Mouse (Mus musculus) limb, embryonic 10.5 days (tissue): ENCODE data around the gene Gtf2f2. TPM values are rescaled to one million over a fixed set of nuclear protein-coding genes. Genes with fewer than 3 reads are reported as not detected.

Experiments used
- DNase-seq: peaks from one replicate; pipeline ENCODE4 v3.0.0-alpha.2; 2017; ENCODE audit warnings: low spot score
- H3K27ac ChIP-seq: fragments of 300-500 bp; sonication (generic); 2 replicates; pipeline ENCODE4 v1.5.1; 2016; ENCODE audit warnings: mild to moderate bottlenecking
- H3K27me3 ChIP-seq: fragments of 300-500 bp; sonication (generic); 2 replicates; pipeline ENCODE4 v1.6.1; 2016; ENCODE audit warnings: low read depth, mild to moderate bottlenecking; ENCODE audit not compliant: poor library complexity, severe bottlenecking
- H3K36me3 ChIP-seq: fragments of 300-500 bp; sonication (generic); 2 replicates; pipeline ENCODE4 v1.6.1; 2016; ENCODE audit warnings: mild to moderate bottlenecking, moderate library complexity
- H3K4me1 ChIP-seq: fragments of 300-500 bp; sonication (generic); 2 replicates; pipeline ENCODE4 v1.6.1; 2016
- H3K4me3 ChIP-seq: fragments of 300-500 bp; sonication (generic); 2 replicates; pipeline ENCODE4 v1.5.1; 2016; ENCODE audit warnings: mild to moderate bottlenecking, moderate library complexity
- H3K9me3 ChIP-seq: fragments of 300-500 bp; sonication (generic); replicated peaks from 2 replicates; pipeline ENCODE4 v1.6.1; 2016; ENCODE audit warnings: mild to moderate bottlenecking
- WGBS: fragments of 180-500 bp; shearing (Covaris S2); methylation state at CpG from one replicate; pipeline ENCODE4 v1.1.7; 2016; 5-methylcytosine and 5-hydroxymethylcytosine counted together
- polyA plus RNA-seq: library from polyadenylated mRNA; unstranded; fragments of >200 nt; fragmentation: Nextera tagmentation; extraction: Ambion mirVana; gene quantifications from 2 replicates; pipeline ENCODE4 v1.2.1, GENCODE M21; 2016

Gene Gtf2f2
- polyA plus RNA-seq, 1 experiment from 2014 or later, result 60.1 TPM

- 32% methylated on average over 4 of the region's 4 CpGs for WGBS
- peaks cover 45% of the 10 kb centered on the region for H3K36me3 ChIP-seq
- no peaks in the 10 kb centered on the region for H3K27me3 ChIP-seq
- no peak overlapping the region for H3K4me3 ChIP-seq
- H3K27ac ChIP-seq, result peak overlapping the region; percentile 83; the same call in 1 of the 2 replicates
- DNase-seq, result peak; percentile 88
- H3K4me1 ChIP-seq, result peaks cover 23% of the 10 kb centered on the region
- H3K9me3 ChIP-seq, result no peaks in the 10 kb centered on the region
Observed at GRCm38 (mm10) chr14:75899566-75899965, 111.1 kb downstream of the Gtf2f2 start.

- Histone ChIP-seq H3K27me3 (no peaks in the 10 kb centered on the region), H3K9me3 (no peaks in the 10 kb centered on the region), H3K4me3 (no peak overlapping the region), H3K27ac (no peak overlapping the region), H3K36me3 (peaks cover 29% of the 10 kb centered on the region), H3K4me1 (no peaks in the 10 kb centered on the region)
- WGBS, result 89% methylated on average over 9 of the region's 9 CpGs
- no peak for DNase-seq
Observed at GRCm38 (mm10) chr14:75892118-75892517, 118.5 kb downstream of the Gtf2f2 start.

DNA sequence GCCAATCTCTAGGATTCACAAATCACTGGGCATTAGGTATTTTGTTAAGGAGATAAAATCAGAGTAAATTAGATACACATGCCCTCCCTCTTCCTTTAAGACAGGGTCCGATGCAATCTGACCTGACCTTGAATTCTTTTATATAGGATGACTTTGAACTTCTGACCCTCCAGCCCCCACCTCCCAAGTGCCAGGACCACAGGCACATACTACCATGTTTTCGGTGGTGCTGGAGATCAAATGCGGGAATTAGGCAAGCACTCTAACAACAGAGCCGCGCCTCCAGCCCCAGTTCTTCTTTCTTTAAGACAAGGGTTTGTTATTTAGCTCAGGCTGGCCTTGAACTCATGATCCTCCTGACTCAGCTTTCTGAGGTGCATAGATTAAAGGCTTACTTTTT, 126.8 kb downstream of the Gtf2f2 start:
- H3K36me3 ChIP-seq, result no peaks in the 10 kb centered on the region
- 74% methylated on average over 5 of the region's 5 CpGs for WGBS
- DNase-seq, result no peak

DNA sequence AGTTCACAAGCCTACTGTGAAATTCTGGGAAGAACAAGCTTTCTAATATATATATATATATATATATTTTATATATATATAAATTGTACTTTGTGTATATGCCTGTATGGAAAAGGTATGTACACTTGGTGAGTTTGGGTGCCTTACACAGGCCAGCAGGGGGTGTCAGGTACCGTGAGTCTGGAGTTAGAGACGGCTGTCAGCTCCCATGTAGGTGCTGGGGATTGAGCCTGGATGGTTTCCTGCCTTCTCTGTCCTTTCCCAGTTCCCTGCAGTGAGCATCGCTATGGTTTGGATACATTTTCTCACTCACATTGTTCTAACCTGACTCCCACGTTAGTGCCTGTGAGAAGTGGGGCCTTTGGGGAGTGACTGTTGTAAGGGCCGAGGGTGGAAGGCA, 127.3 kb downstream of the Gtf2f2 start:
- Histone ChIP-seq H3K9me3 (no peaks in the 10 kb centered on the region), H3K4me3 (no peak overlapping the region), H3K27me3 (no peaks in the 10 kb centered on the region), H3K4me1 (peaks cover 21% of the 10 kb centered on the region), H3K36me3 (no peaks in the 10 kb centered on the region), H3K27ac (no peak overlapping the region)
- DNase-seq, result no peak
- WGBS, result 70% methylated on average over 5 of the region's 5 CpGs

More for the DNA sequence above, 126.8 kb downstream of the Gtf2f2 start:
- no peak overlapping the region for H3K4me3 ChIP-seq
- H3K27me3 ChIP-seq, result no peaks in the 10 kb centered on the region
- no peaks in the 10 kb centered on the region for H3K9me3 ChIP-seq
- peaks cover 20% of the 10 kb centered on the region for H3K4me1 ChIP-seq
- H3K27ac ChIP-seq, result no peak overlapping the region

- Histone ChIP-seq H3K36me3 (no peaks in the 10 kb centered on the region), H3K9me3 (no peaks in the 10 kb centered on the region), H3K4me1 (peaks cover 22% of the 10 kb centered on the region), H3K27me3 (no peaks in the 10 kb centered on the region), H3K4me3 (no peak overlapping the region), H3K27ac (peak overlapping the region; percentile 27; the same call in 1 of the 2 replicates)
- WGBS, result 42% methylated on average over 4 of the region's 4 CpGs
- no peak for DNase-seq
Observed at GRCm38 (mm10) chr14:75881856-75882255, 128.8 kb downstream of the Gtf2f2 start.

DNA sequence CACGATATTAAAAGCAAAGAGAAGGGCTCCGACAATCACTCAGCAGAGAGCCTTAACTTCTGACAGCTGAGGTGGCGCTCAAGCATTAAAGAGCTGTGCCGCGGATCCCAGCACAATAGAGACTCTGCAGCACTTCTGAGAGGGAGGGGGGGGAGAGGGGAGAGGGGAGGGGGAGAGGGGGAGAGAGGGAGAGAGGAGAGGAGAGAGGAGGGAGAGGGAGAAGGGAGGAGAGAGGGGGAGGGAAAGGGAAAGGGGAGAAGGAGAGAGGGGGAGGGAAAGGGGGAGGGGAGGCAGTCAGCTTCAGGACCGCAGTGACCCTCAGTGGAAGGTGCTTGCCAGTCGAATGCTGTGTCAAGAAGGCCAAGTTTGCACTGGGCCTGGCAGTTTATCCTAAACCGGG, 131.7 kb downstream of the Gtf2f2 start:
- Histone ChIP-seq H3K27ac (peak overlapping the region; percentile 50; the same call in 1 of the 2 replicates), H3K4me3 (no peak overlapping the region), H3K36me3 (no peaks in the 10 kb centered on the region), H3K9me3 (no peaks in the 10 kb centered on the region), H3K4me1 (peaks cover 28% of the 10 kb centered on the region), H3K27me3 (no peaks in the 10 kb centered on the region)
- 29% methylated on average over 8 of the region's 8 CpGs for WGBS
- no peak for DNase-seq

DNA sequence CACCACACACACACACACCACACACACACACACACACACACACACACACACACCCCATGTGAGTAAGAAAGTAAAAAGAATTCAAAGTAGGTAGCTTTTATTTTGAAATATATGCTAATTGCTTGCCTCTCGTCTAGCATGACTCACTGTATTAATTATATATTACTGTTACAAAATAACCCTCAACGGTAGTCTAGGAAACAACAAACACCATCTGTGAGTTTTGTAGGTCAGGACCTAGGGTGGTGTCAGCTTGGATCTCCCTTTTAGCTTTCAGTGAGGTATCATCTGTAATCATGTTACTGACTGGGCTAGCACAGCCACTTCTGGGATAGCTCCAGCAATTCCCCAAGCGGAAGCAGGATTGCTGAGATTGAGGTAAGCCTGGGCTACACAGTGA, 133.4 kb downstream of the Gtf2f2 start:
- Histone ChIP-seq H3K4me1 (peaks cover 21% of the 10 kb centered on the region), H3K9me3 (no peaks in the 10 kb centered on the region), H3K4me3 (no peak overlapping the region), H3K27me3 (no peaks in the 10 kb centered on the region), H3K27ac (no peak overlapping the region), H3K36me3 (no peaks in the 10 kb centered on the region)
- DNase-seq, result no peak
- WGBS, result 84% methylated on average over 3 of the region's 3 CpGs

GRCm38 (mm10) chr14:75876320-75877043, 134.2 kb downstream of the Gtf2f2 start:
- 16% methylated on average over 21 of the region's 21 CpGs for WGBS

GRCm38 (mm10) chr14:75873612-75874011, 137.1 kb downstream of the Gtf2f2 start:
- 97% methylated on average over 9 of the region's 9 CpGs for WGBS
- Histone ChIP-seq H3K36me3 (no peaks in the 10 kb centered on the region), H3K4me3 (no peak overlapping the region), H3K4me1 (peaks cover 10% of the 10 kb centered on the region), H3K27me3 (no peaks in the 10 kb centered on the region), H3K9me3 (no peaks in the 10 kb centered on the region), H3K27ac (no peak overlapping the region)
- DNase-seq, result no peak

More at GRCm38 (mm10) chr14:75876320-75877043, 134.2 kb downstream of the Gtf2f2 start:
- Histone ChIP-seq H3K27ac (peak overlapping the region; percentile 77), H3K27me3 (no peaks in the 10 kb centered on the region), H3K4me3 (peak overlapping the region; percentile 29; the same call in 1 of the 2 replicates), H3K9me3 (no peaks in the 10 kb centered on the region), H3K4me1 (peaks cover 13% of the 10 kb centered on the region), H3K36me3 (no peaks in the 10 kb centered on the region)
- DNase-seq, result peak; percentile 90

- Histone ChIP-seq H3K36me3 (no peaks in the 10 kb centered on the region), H3K27me3 (no peaks in the 10 kb centered on the region), H3K4me3 (no peak overlapping the region), H3K9me3 (no peaks in the 10 kb centered on the region), H3K27ac (no peak overlapping the region), H3K4me1 (peaks cover 8% of the 10 kb centered on the region)
- 88% methylated on average over 4 of the region's 4 CpGs for WGBS
- DNase-seq, result no peak
Observed at GRCm38 (mm10) chr14:75871750-75872149, 138.9 kb downstream of the Gtf2f2 start.

DNA sequence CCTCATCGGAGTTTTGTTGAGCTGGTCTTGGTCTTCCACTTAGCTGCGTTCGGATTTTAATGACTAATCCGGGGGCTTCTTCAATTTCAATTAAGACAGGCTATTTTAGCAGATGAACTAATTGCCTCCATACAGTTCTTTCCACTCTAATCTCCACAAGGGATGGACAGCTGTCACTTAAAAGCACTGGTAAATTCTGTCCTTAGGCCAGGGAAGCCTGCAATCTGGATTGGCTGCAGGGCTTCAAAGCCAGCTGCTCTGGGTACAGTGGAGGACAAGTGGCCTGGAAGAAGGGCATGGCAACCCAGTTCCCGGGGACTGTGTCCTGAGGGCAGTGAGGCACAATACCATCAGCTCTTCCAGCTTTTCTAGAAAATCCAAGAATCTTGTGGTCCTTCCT, 139.6 kb downstream of the Gtf2f2 start:
- H3K27ac ChIP-seq, result no peak overlapping the region
- 25% methylated on average over 4 of the region's 5 CpGs for WGBS
- H3K4me3 ChIP-seq, result peak overlapping the region; percentile 40

DNA sequence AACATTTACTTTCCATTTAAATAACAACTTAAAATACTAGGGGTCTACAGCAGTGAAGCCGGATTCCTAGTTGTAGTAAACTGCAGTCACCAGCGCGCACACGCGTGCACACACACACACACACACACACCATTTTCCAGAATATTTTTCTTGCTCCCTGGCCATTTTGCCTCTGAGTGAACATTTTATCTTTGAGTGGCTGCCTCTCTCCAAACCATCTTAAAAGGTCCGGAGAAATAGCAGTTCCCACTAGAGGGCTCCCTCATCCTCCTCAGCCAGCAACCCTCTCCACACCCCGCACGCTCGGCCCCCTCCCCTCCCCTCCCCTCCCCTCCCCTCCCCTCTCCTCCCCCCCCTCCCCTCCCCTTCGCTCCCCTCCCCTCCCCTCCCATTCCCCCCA, 140.0 kb downstream of the Gtf2f2 start:
- H3K27ac ChIP-seq, result no peak overlapping the region
- peaks cover 3% of the 10 kb centered on the region; the same call in 1 of the 2 replicates for H3K4me1 ChIP-seq
- peak overlapping the region; percentile 40 for H3K4me3 ChIP-seq
- WGBS, result 28% methylated on average over 7 of the region's 10 CpGs
- H3K9me3 ChIP-seq, result no peaks in the 10 kb centered on the region
- H3K27me3 ChIP-seq, result no peaks in the 10 kb centered on the region
- peak; percentile 63 for DNase-seq
- no peaks in the 10 kb centered on the region for H3K36me3 ChIP-seq

More for the DNA sequence above, 139.6 kb downstream of the Gtf2f2 start:
- H3K4me1 ChIP-seq, result peaks cover 3% of the 10 kb centered on the region; the same call in 1 of the 2 replicates
- no peaks in the 10 kb centered on the region for H3K36me3 ChIP-seq
- DNase-seq, result no peak
- no peaks in the 10 kb centered on the region for H3K9me3 ChIP-seq
- H3K27me3 ChIP-seq, result no peaks in the 10 kb centered on the region

GRCm38 (mm10) chr14:75869769-75870363, 140.8 kb downstream of the Gtf2f2 start:
- Histone ChIP-seq H3K36me3 (no peaks in the 10 kb centered on the region), H3K27ac (no peak overlapping the region), H3K9me3 (no peaks in the 10 kb centered on the region), H3K4me3 (no peak overlapping the region), H3K27me3 (no peaks in the 10 kb centered on the region), H3K4me1 (peaks cover 3% of the 10 kb centered on the region; the same call in 1 of the 2 replicates)
- DNase-seq, result no peak
- 85% methylated on average over 14 of the region's 14 CpGs for WGBS
